Mouse (Mus musculus): ENCODE results near the gene Vmn1r222.
"Not testable (repeated sequence)": the region's sequence is repeated elsewhere in the genome, so short reads cannot be mapped to it uniquely, and the experiment has no call there.

Gene Vmn1r222

GRCm38 (mm10) chr13:23235847-23236246 lies at the start of gene Vmn1r222:
Vmn1r222 (minus strand) TSS chr13:23235947.
- not testable (repeated sequence) for DNase-seq (ENCODE audit: low read depth)

GRCm38 (mm10) chr13:23285191-23285920 lies 49.6 kb upstream of the Vmn1r222 start:
- peak; percentile 45 for DNase-seq (ENCODE audit: low read depth)

GRCm38 (mm10) chr13:23279992-23280391 lies 44.2 kb upstream of the Vmn1r222 start:
- no peak for DNase-seq (ENCODE audit: low read depth)

GRCm38 (mm10) chr13:23279576-23279975 lies 43.8 kb upstream of the Vmn1r222 start:
- no peak for DNase-seq (ENCODE audit: low read depth)

- peak; percentile 32 for DNase-seq (ENCODE audit: low read depth)
Observed at GRCm38 (mm10) chr13:23270321-23271101, 34.8 kb upstream of the Vmn1r222 start.

- DNase-seq (ENCODE audit: low read depth): no peak
Observed at GRCm38 (mm10) chr13:23269681-23270080, 33.9 kb upstream of the Vmn1r222 start.

GRCm38 (mm10) chr13:23269127-23269526 lies 33.4 kb upstream of the Vmn1r222 start:
- DNase-seq (ENCODE audit: low read depth): not testable (repeated sequence)

GRCm38 (mm10) chr13:23268606-23269005 lies 32.9 kb upstream of the Vmn1r222 start:
- DNase-seq (ENCODE audit: low read depth): not testable (repeated sequence)

GRCm38 (mm10) chr13:23258546-23259048 lies 22.9 kb upstream of the Vmn1r222 start:
- no peak for DNase-seq (ENCODE audit: low read depth)

- DNase-seq (ENCODE audit: low read depth): not testable (repeated sequence)
Observed at GRCm38 (mm10) chr13:23246834-23247233, 11.1 kb upstream of the Vmn1r222 start, which contains the start of gene Vmn1r223. Vmn1r223 (plus strand) TSS chr13:23247134.

- DNase-seq (ENCODE audit: low read depth): not testable (repeated sequence)
Observed at GRCm38 (mm10) chr13:23213827-23214226, 21.9 kb downstream of the Vmn1r222 start, which contains the start of gene Vmn1r221. Vmn1r221 (plus strand) TSS chr13:23214127.

GRCm38 (mm10) chr13:23203885-23204284 lies 31.9 kb downstream of the Vmn1r222 start:
- not testable (repeated sequence) for DNase-seq (ENCODE audit: low read depth)

- DNase-seq (ENCODE audit: low read depth): no peak
Observed at GRCm38 (mm10) chr13:23187875-23188274, 47.9 kb downstream of the Vmn1r222 start, which contains the start of gene Vmn1r220. Vmn1r220 (minus strand) TSS chr13:23187975.
